Mouse (Mus musculus) G1E (cell line): ENCODE results near the gene Col4a6. TPM values are rescaled to one million over a fixed set of nuclear protein-coding genes. Genes with fewer than 3 reads are reported as not detected.

Experiments
- ATAC-seq: 2 replicates; pipeline ENCODE4 v1.8.0; 2016; ENCODE audit warnings: mild to moderate bottlenecking; ENCODE audit not compliant: insufficient number of reproducible peaks, poor library complexity, low FRiP score, severe bottlenecking; ENCODE audit errors: extremely low read depth
- DNase-seq: peaks from one replicate; pipeline ENCODE4 v3.0.0; 2012; ENCODE audit warnings: low spot score
- H3K27me3 ChIP-seq: 2 replicates; pipeline ENCODE4 v1.6.1; 2012; ENCODE audit warnings: mild to moderate bottlenecking, low read length, inconsistent platforms; ENCODE audit not compliant: insufficient read depth
- H3K36me3 ChIP-seq: replicated peaks from 2 replicates; pipeline ENCODE3; 2012; ENCODE audit warnings: mild to moderate bottlenecking, inconsistent platforms
- H3K4me1 ChIP-seq: 2 replicates; pipeline ENCODE4 v1.6.1; 2012; ENCODE audit warnings: low read depth, low read length, inconsistent platforms, mixed read lengths; ENCODE audit not compliant: insufficient read depth
- H3K4me3 ChIP-seq: 2 replicates; pipeline ENCODE4 v1.5.1; 2012; ENCODE audit warnings: low read depth, mild to moderate bottlenecking, inconsistent platforms, low read length, moderate library complexity, mixed read lengths
- H3K9me3 ChIP-seq: replicated peaks from 2 replicates; pipeline ENCODE4 v1.6.1; 2012; ENCODE audit warnings: inconsistent platforms
- CTCF ChIP-seq: IDR thresholded peaks from 2 replicates; pipeline ENCODE4 v1.5.1; 2012; ENCODE audit warnings: low read depth, low read length, inconsistent platforms, mixed read lengths
- GATA1 ChIP-seq: IDR thresholded peaks from 2 replicates; pipeline ENCODE4 v1.6.1; 2012; ENCODE audit warnings: borderline replicate concordance, low read length, inconsistent platforms, mixed read lengths
- GATA2 ChIP-seq: IDR thresholded peaks from 2 replicates; pipeline ENCODE4 v1.6.1; 2012; ENCODE audit warnings: low read depth, low read length, inconsistent platforms, borderline replicate concordance
- POLR2AphosphoS5 ChIP-seq: IDR thresholded peaks from 2 replicates; pipeline ENCODE4 v1.6.1; 2012; ENCODE audit warnings: low read depth, low read length, inconsistent platforms; ENCODE audit not compliant: insufficient replicate concordance
- TAL1 ChIP-seq: conservative IDR thresholded peaks from 2 replicates; pipeline ENCODE4 v1.6.1; 2012; ENCODE audit warnings: low read depth, low read length, inconsistent platforms, mixed read lengths
- polyA plus RNA-seq: library from polyadenylated mRNA; stranded (reverse); fragments of >175 nt; gene quantifications from 2 replicates; pipeline ENCODE4 v1.2.3, GENCODE M21; 2012
- total RNA-seq, 2 experiments: library from RNA; stranded (forward) in 1 of 2; stranded (reverse) in 1 of 2; fragments of 200-1000 nt in 1 of 2; fragments of >200 nt in 1 of 2; fragmentation: Nextera tagmentation in 1 of 2; gene quantifications; 2 replicates each; pipeline ENCODE4 v1.2.3; 2014 to 2017

The Col4a6 gene
- total and polyA plus RNA-seq, 3 experiments: not detected

GRCm38 (mm10) chrX:141370276-141370675, 103.6 kb downstream of the Col4a6 start:
- Histone ChIP-seq H3K4me3 (no peak overlapping the region), H3K9me3 (no peaks in the 10 kb centered on the region), H3K4me1 (no peaks in the 10 kb centered on the region), H3K27me3 (no peaks in the 10 kb centered on the region), H3K36me3 (no peaks in the 10 kb centered on the region)
- no peak for ATAC-seq
- no peak for TF ChIP-seq TAL1
- no peak for TF ChIP-seq GATA2
- no peak for TF ChIP-seq GATA1
- no peak for TF ChIP-seq POLR2AphosphoS5
- no peak for TF ChIP-seq CTCF
- no peak for DNase-seq

- no peak for DNase-seq
- Histone ChIP-seq H3K36me3 (no peaks in the 10 kb centered on the region), H3K9me3 (no peaks in the 10 kb centered on the region), H3K27me3 (no peaks in the 10 kb centered on the region), H3K4me3 (no peak overlapping the region), H3K4me1 (no peaks in the 10 kb centered on the region)
- TF ChIP-seq GATA2 (no peak), CTCF (no peak), TAL1 (no peak), POLR2AphosphoS5 (no peak)
- ATAC-seq: no peak
Measured at GRCm38 (mm10) chrX:141363331-141363730, 110.5 kb downstream of the Col4a6 start.

GRCm38 (mm10) chrX:141341417-141341816, 132.5 kb downstream of the Col4a6 start:
- DNase-seq: no peak
- H3K4me1 ChIP-seq: no peaks in the 10 kb centered on the region
- H3K9me3 ChIP-seq: no peaks in the 10 kb centered on the region
- no peaks in the 10 kb centered on the region for H3K27me3 ChIP-seq
- TF ChIP-seq TAL1 (no peak), GATA1 (no peak), POLR2AphosphoS5 (no peak), GATA2 (no peak), CTCF (no peak)
- no peaks in the 10 kb centered on the region for H3K36me3 ChIP-seq
- no peak for ATAC-seq
- H3K4me3 ChIP-seq: no peak overlapping the region

GRCm38 (mm10) chrX:141328044-141328443, 145.8 kb downstream of the Col4a6 start:
- Histone ChIP-seq H3K36me3 (no peaks in the 10 kb centered on the region), H3K27me3 (peaks cover 5% of the 10 kb centered on the region; the same call in 1 of the 2 replicates), H3K4me3 (no peak overlapping the region), H3K4me1 (no peaks in the 10 kb centered on the region), H3K9me3 (no peaks in the 10 kb centered on the region)
- no peak for TF ChIP-seq GATA2
- TF ChIP-seq GATA1: no peak
- no peak for TF ChIP-seq CTCF
- TF ChIP-seq TAL1: no peak
- TF ChIP-seq POLR2AphosphoS5: no peak
- no peak for ATAC-seq
- DNase-seq: no peak

- DNase-seq (no peak), ATAC-seq (no peak)
- Histone ChIP-seq H3K4me3 (no peak overlapping the region), H3K27me3 (no peaks in the 10 kb centered on the region), H3K9me3 (no peaks in the 10 kb centered on the region), H3K36me3 (no peaks in the 10 kb centered on the region), H3K4me1 (no peaks in the 10 kb centered on the region)
- no peak for TF ChIP-seq CTCF
- TF ChIP-seq POLR2AphosphoS5: no peak
- no peak for TF ChIP-seq GATA2
- no peak for TF ChIP-seq GATA1
Measured at GRCm38 (mm10) chrX:141324201-141324600, 149.7 kb downstream of the Col4a6 start.

GRCm38 (mm10) chrX:141316217-141316616, 157.7 kb downstream of the Col4a6 start:
- Histone ChIP-seq H3K4me1 (no peaks in the 10 kb centered on the region), H3K27me3 (no peaks in the 10 kb centered on the region), H3K9me3 (no peaks in the 10 kb centered on the region), H3K36me3 (no peaks in the 10 kb centered on the region), H3K4me3 (no peak overlapping the region)
- TF ChIP-seq GATA1 (no peak), CTCF (no peak), POLR2AphosphoS5 (no peak)
- no peak for DNase-seq
- ATAC-seq: no peak

- Histone ChIP-seq H3K4me3 (no peak overlapping the region), H3K36me3 (no peaks in the 10 kb centered on the region), H3K27me3 (no peaks in the 10 kb centered on the region), H3K9me3 (no peaks in the 10 kb centered on the region), H3K4me1 (no peaks in the 10 kb centered on the region)
- TF ChIP-seq POLR2AphosphoS5: no peak
- TF ChIP-seq TAL1: no peak
- TF ChIP-seq CTCF: no peak
- no peak for TF ChIP-seq GATA1
- no peak for TF ChIP-seq GATA2
- ATAC-seq (no peak), DNase-seq (no peak)
Measured at GRCm38 (mm10) chrX:141315795-141316194, 158.1 kb downstream of the Col4a6 start.
